Mouse (Mus musculus) midbrain, postnatal 0 days (tissue): ENCODE measurements around the gene Prkci. TPM values are rescaled to one million over a fixed set of nuclear protein-coding genes. Genes with fewer than 3 reads are reported as not detected.
A peak's percentile ranks its signal among the peaks of the same experiment; 100 is the strongest.

Experiments used
- ATAC-seq: fragments of 200-750 bp; cut with Nextera tagmentation; 2 replicates; pipeline ENCODE4 v1.8.0; 2017; ENCODE audit warnings: moderate number of reproducible peaks, mild to moderate bottlenecking, moderate TSS enrichment, moderate library complexity; ENCODE audit not compliant: low FRiP score
- DNase-seq: peaks from one replicate; pipeline ENCODE4 v3.0.0-alpha.2; 2015; ENCODE audit warnings: low spot score
- H3K27ac ChIP-seq: fragments of 300-500 bp; sonication (generic); 2 replicates; pipeline ENCODE4 v1.5.1; 2014; ENCODE audit warnings: low read depth, mild to moderate bottlenecking, low read length, mixed read lengths
- H3K27me3 ChIP-seq: fragments of 300-500 bp; sonication (generic); 2 replicates; pipeline ENCODE4 v1.6.1; 2014; ENCODE audit warnings: low read length, control low read depth, mixed read lengths; ENCODE audit not compliant: insufficient read depth
- H3K36me3 ChIP-seq: fragments of 300-500 bp; sonication (generic); 2 replicates; pipeline ENCODE4 v1.6.1; 2014; ENCODE audit warnings: low read length, control low read depth, mixed read lengths; ENCODE audit not compliant: insufficient read depth
- H3K4me1 ChIP-seq: fragments of 300-500 bp; sonication (generic); 2 replicates; pipeline ENCODE4 v1.6.1; 2014; ENCODE audit warnings: mild to moderate bottlenecking, control low read depth, antibody characterized with exemption, low read length, mixed read lengths; ENCODE audit not compliant: insufficient read depth
- H3K4me2 ChIP-seq: fragments of 300-500 bp; sonication (generic); 2 replicates; pipeline ENCODE4 v1.6.1; 2014; ENCODE audit warnings: low read depth, mild to moderate bottlenecking, low read length, mixed read lengths; ENCODE audit not compliant: poor library complexity, severe bottlenecking
- H3K4me3 ChIP-seq: fragments of 300-500 bp; sonication (generic); 2 replicates; pipeline ENCODE4 v1.5.1; 2014; ENCODE audit warnings: low read depth, mild to moderate bottlenecking, low read length, moderate library complexity
- H3K9ac ChIP-seq: fragments of 300-500 bp; sonication (generic); replicated peaks from 2 replicates; pipeline ENCODE4 v1.6.1; 2014; ENCODE audit warnings: mild to moderate bottlenecking, low read length, moderate library complexity, mixed read lengths; ENCODE audit not compliant: poor library complexity, severe bottlenecking
- H3K9me3 ChIP-seq: fragments of 300-500 bp; sonication (generic); 2 replicates; pipeline ENCODE4 v1.6.1; 2016; ENCODE audit warnings: low read length, control low read depth
- CTCF ChIP-seq: IDR thresholded peaks from 2 replicates; pipeline ENCODE4 v1.5.1; 2016; ENCODE audit warnings: antibody characterized with exemption, mild to moderate bottlenecking
- WGBS: fragments of 180-500 bp; shearing (Covaris S2); extraction: QIAGEN DNeasy Blood & Tissue Kit; methylation state at CpG from one replicate; pipeline ENCODE4 v1.1.7; 2014; 5-methylcytosine and 5-hydroxymethylcytosine counted together
- polyA plus RNA-seq: library from polyadenylated mRNA; unstranded; fragments of >200 nt; fragmentation: Nextera tagmentation; extraction: Ambion mirVana; gene quantifications from 2 replicates; pipeline ENCODE4 v1.2.1, GENCODE M21; 2015
- total RNA-seq: library from RNA; depleted of rRNA; stranded (reverse); fragments of >200 nt; gene quantifications from 2 replicates; pipeline ENCODE4 v1.2.3, GENCODE M21; 2014

Gene Prkci
- total and polyA plus RNA-seq, 2 experiments from 2014 or later, result 19.6 to 56.7 TPM

DNA sequence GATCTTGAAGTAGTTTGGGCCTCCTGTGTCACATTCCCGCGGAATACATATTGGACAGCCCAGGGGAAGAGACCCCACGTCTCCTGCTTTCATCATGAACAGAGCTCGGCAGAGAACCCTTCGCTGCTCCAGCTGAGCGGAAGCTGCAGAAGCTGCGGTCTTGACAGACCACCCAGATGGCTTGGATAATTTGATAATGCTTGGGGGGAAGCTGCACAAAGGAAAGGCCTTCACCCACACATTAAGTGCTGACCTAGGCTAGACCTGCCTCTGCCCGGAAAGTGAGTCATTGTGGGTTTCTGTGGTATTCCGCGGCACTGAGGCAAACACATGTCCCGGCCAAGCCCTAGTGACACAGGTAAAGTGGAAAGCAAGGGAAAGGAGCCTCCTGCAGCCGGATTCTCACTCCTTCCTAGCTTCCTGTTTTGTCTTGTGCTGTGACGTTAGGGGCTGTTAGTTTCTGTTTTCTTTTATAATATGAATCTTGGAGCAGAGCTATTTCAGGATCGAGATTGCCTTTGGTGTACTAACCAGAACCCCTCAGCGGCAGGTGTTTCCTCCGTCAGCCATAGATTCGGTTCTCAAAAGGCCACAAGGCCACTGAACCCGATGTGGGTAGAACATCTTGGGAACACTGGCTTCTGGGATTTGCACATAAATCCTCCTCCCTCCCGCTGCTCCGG is 65.7 kb downstream of the Prkci start:
- ATAC-seq (no peak), DNase-seq (no peak)
- no peak overlapping the region for H3K4me3 ChIP-seq
- no peak overlapping the region for H3K27ac ChIP-seq
- H3K36me3 ChIP-seq, result no peaks in the 10 kb centered on the region
- no peak overlapping the region for H3K4me2 ChIP-seq
- H3K9ac ChIP-seq, result no peak overlapping the region
- H3K27me3 ChIP-seq, result no peaks in the 10 kb centered on the region
- TF ChIP-seq CTCF, result no peak
- no peaks in the 10 kb centered on the region for H3K4me1 ChIP-seq
- WGBS, result 71% methylated on average over 20 of the region's 20 CpGs
- no peaks in the 10 kb centered on the region for H3K9me3 ChIP-seq

- no peak for DNase-seq
- Histone ChIP-seq H3K9me3 (no peaks in the 10 kb centered on the region), H3K27ac (no peak overlapping the region), H3K36me3 (no peaks in the 10 kb centered on the region), H3K4me2 (no peak overlapping the region), H3K27me3 (no peaks in the 10 kb centered on the region), H3K4me1 (no peaks in the 10 kb centered on the region), H3K9ac (no peak overlapping the region), H3K4me3 (no peak overlapping the region)
- WGBS, result 68% methylated on average over 4 of the region's 4 CpGs
- peak; percentile 32 for TF ChIP-seq CTCF
- ATAC-seq, result no peak
These were observed 66.2 kb downstream of the Prkci start for GRCm38 (mm10) chr3:31061786-31062120.

DNA sequence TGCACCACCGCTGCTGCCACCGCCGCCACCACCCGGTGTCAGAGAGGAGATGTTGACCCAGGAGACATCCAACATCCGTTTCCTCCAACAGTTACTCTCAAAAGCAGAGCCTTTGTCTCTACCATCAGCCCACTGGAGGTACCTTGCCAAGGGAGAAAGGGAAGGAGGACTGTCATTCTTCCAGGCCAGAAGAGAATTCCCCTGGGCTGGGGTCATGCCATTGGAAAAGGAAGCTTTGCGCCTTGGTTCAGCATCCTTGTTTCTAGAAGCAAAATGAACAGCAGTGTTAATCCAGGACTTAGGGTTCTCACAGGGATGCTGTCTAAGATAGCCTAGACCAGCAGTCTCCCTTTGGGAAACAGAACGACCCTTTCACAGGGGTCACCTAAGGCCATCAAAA is 66.8 kb downstream of the Prkci start:
- Histone ChIP-seq H3K4me3 (no peak overlapping the region), H3K9ac (no peak overlapping the region), H3K27ac (no peak overlapping the region), H3K9me3 (no peaks in the 10 kb centered on the region), H3K27me3 (no peaks in the 10 kb centered on the region), H3K4me1 (no peaks in the 10 kb centered on the region), H3K4me2 (no peak overlapping the region), H3K36me3 (no peaks in the 10 kb centered on the region)
- TF ChIP-seq CTCF, result no peak
- 90% methylated on average over 7 of the region's 7 CpGs for WGBS
- DNase-seq (no peak), ATAC-seq (no peak)

GRCm38 (mm10) chr3:31068482-31068881 is 72.9 kb downstream of the Prkci start:
- peak; percentile 68; the same call in 1 of the 2 replicates for ATAC-seq
- Histone ChIP-seq H3K27me3 (no peaks in the 10 kb centered on the region), H3K27ac (no peak overlapping the region), H3K4me3 (no peak overlapping the region), H3K9me3 (no peaks in the 10 kb centered on the region), H3K9ac (no peak overlapping the region), H3K4me1 (no peaks in the 10 kb centered on the region), H3K4me2 (no peak overlapping the region), H3K36me3 (no peaks in the 10 kb centered on the region)
- DNase-seq, result no peak
- no peak for TF ChIP-seq CTCF
- WGBS, result 60% methylated on average over 7 of the region's 7 CpGs

GRCm38 (mm10) chr3:31071804-31072203 is 76.3 kb downstream of the Prkci start:
- no peak for DNase-seq
- Histone ChIP-seq H3K4me2 (no peak overlapping the region), H3K27ac (no peak overlapping the region), H3K4me3 (no peak overlapping the region), H3K4me1 (no peaks in the 10 kb centered on the region), H3K36me3 (no peaks in the 10 kb centered on the region), H3K9me3 (no peaks in the 10 kb centered on the region), H3K27me3 (no peaks in the 10 kb centered on the region), H3K9ac (no peak overlapping the region)
- ATAC-seq, result no peak
- TF ChIP-seq CTCF, result no peak
- WGBS, result 91% methylated on average over 14 of the region's 14 CpGs

- Histone ChIP-seq H3K4me2 (no peak overlapping the region), H3K36me3 (no peaks in the 10 kb centered on the region), H3K4me3 (no peak overlapping the region), H3K9me3 (no peaks in the 10 kb centered on the region), H3K27ac (no peak overlapping the region), H3K4me1 (no peaks in the 10 kb centered on the region), H3K27me3 (no peaks in the 10 kb centered on the region), H3K9ac (no peak overlapping the region)
- 77% methylated on average over 11 of the region's 11 CpGs for WGBS
- TF ChIP-seq CTCF, result no peak
- DNase-seq (no peak), ATAC-seq (no peak)
These were observed 80.3 kb downstream of the Prkci start for GRCm38 (mm10) chr3:31075808-31076207.
